Mouse (Mus musculus) adrenal gland, postnatal 4 days (tissue): Measurements from ENCODE around the gene Dus2. TPM values are rescaled to one million over a fixed set of nuclear protein-coding genes. Genes with fewer than 3 reads are reported as not detected.

Experiments used
- DNase-seq, 2 experiments: peaks; one replicate each; pipeline ENCODE4 v3.0.0; 2021 to 2022; ENCODE audit warnings: low spot score in 2 of 2, mixed read lengths in 2 of 2
- microRNA-seq: library from miRNA; unstranded; fragments of <30 nt; microRNA quantifications from one replicate; pipeline ENCODE4 v1.2.0, GENCODE M21; 2021
- total RNA-seq, 2 experiments: library from RNA; stranded (reverse); gene quantifications; 2 replicates each; pipeline ENCODE4 v1.2.3; 2021

The Dus2 gene
- total RNA-seq, 2 experiments from 2014 or later: 15.0 to 15.3 TPM

- DNase-seq: no peak
These were observed 83.5 kb downstream of the Dus2 start for GRCm38 (mm10) chr8:106074659-106075058.

DNA sequence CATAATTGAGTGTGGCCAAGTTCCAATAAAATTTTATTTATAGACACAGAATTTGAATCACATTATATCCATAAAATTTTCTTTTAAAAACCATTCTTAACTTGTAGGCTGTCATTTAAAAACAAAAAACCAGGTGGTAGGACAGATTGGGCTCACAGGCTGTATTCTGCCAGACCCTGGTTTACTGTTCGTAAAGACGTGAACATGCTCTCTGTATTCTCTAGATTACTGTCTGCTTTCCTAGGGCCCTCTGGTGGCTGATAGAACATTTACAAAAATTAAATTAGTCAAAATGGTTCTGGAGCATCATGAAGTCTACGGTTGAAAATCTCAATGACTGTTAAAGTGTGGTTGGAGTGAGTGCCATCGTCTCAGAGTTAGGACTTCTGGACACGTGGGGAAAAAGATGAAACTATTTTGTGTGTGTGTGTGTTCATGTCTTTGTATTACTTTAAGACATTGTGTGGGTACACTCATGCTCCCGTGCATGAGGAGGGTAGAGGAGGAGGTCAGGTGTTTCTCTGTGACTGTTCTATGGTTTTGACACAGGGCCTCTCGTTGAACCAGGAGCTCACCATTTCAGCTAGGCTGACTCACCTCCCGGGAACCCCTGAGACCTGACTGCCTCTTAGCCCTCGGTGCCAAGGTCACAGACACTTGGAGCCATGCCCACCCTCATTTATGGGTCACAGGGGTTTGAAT is 84.2 kb downstream of the Dus2 start:
- DNase-seq: no peak

DNA sequence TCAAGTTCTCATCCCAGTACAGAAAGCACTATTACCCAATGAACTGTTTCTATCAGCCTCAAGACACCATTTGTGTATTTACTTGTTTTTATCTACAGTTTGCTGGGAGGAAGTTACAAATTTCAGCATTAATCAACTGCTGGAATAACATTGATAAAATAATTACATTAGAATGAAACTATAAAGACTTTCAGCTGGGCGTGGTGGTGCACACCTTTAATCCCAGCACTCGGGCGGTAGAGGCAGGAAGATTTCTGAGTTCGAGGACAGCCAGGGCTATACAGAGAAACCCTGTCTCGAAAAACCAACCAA is 84.7 kb downstream of the Dus2 start:
- DNase-seq: no peak

DNA sequence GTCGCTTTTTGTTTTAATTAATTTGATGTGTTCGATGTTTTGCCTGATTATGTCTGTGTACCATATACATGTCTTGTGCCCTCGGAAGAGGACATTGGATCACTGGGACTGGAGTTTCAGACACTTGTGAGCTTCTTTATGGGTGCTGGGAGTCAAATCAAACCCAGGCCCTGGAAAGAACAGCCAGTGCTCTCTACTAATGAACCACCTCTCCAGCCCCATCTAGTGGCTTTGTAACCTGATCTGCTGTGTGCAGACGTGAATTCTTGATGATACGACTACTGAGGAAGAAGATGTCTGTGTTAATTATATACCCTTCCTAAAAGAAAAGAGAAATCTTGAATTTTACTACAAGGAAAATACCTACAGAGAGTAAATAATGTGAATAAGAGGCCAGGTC is 85.5 kb downstream of the Dus2 start:
- no peak for DNase-seq

DNA sequence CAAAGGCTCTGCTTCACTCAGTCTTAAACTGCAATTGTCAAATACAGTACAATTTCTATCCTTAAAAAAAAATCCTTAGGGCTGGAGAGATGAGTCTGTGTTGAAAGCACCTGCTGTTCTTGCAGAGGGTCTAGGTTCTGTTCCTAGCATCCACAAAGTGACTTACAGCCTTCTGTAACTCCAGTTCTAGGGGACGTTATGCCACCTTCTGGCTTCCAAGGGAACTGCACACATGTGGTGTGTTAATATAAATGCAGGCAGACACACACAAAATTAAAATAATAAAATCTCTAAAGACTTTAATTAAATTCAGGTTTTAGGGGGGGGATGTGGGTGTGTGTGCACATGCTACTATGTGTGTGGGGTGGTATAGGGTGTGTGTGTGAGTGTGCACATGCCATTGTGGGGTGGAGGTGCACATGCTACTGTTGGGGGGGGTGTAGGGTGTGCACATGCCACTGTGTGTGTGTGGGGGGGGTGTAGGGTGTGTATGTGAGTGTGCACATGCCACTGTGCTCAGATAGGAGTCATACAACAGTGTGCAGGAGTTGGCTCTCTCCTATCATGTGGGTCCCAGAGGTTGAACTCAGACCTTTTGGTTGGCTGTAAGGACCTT is 86.4 kb downstream of the Dus2 start:
- no peak for DNase-seq

DNA sequence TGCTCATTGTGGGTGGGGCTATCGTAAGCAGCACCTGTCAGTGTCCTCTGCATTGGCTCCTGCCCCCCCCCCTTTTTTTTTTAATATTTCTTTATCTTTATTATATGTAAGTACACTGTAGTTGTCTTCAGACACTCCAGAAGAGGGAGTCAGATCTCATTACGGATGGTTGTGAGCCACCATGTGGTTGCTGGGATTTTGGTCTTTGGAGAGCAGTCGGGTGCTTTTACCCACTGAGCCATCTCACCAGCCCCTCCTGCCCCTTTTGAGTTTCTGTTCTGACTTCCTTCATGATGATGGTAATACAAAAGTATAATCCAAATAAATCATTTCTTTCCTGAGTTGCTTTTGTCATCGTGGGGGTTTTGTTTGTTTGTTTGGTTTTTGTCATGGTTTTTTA is 111.2 kb downstream of the Dus2 start:
- no peak for DNase-seq

Small RNA genes within 50 kb of the gene (microRNA-seq; reads per million reads assigned to microRNA genes)
- not detected for gene Mir7074

Other genes with a start within 250 kb of the Dus2 start
- 10 to 100 TPM in 1 of 2 experiments, 1 to 10 TPM in 1; 8.3 to 11.6 TPM for gene Gfod2, start 232.7 kb upstream of the Dus2 start, total RNA-seq
- 10 to 100 TPM; 36.5 to 37.6 TPM for gene Ranbp10, start 164.0 kb upstream of the Dus2 start, total RNA-seq
- gene Tsnaxip1, start 163.6 kb upstream of the Dus2 start, total RNA-seq: not detected
- gene Cenpt, start 138.1 kb upstream of the Dus2 start, total RNA-seq: 10 to 100 TPM; 15.9 to 21.7 TPM
- gene Thap11, start 136.2 kb upstream of the Dus2 start, total RNA-seq: 10 to 100 TPM; 40.0 to 42.2 TPM
- gene Nutf2, start 130.8 kb upstream of the Dus2 start, total RNA-seq: 10 to 100 TPM; 53.1 to 57.4 TPM
- 10 to 100 TPM; 50.3 to 51.3 TPM for gene Edc4, start 110.5 kb upstream of the Dus2 start, total RNA-seq
- gene Nrn1l, start 97.8 kb upstream of the Dus2 start, total RNA-seq: under 1 TPM in 1 of 2 experiments, not detected in 1; 0.90 TPM
- 10 to 100 TPM; 44.3 to 48.7 TPM for gene Pskh1, start 90.9 kb upstream of the Dus2 start, total RNA-seq
- 10 to 100 TPM in 1 of 2 experiments, not detected in 1; 98.9 TPM for gene Ctrl, start 57.5 kb upstream of the Dus2 start, total RNA-seq
- gene Psmb10, start 52.9 kb upstream of the Dus2 start, total RNA-seq: 10 to 100 TPM; 76.8 to 84.8 TPM
- 10 to 100 TPM in 1 of 2 experiments, 1 to 10 TPM in 1; 2.1 to 33.5 TPM for gene Lcat, start 48.0 kb upstream of the Dus2 start, total RNA-seq
- 10 to 100 TPM; 30.9 to 40.2 TPM for gene Slc12a4, start 25.2 kb upstream of the Dus2 start, total RNA-seq
- not detected for gene Dpep3, start 11.9 kb upstream of the Dus2 start, total RNA-seq
- gene Dpep2nb, start 14.6 kb downstream of the Dus2 start, total RNA-seq: not detected
- gene Ddx28, start 20.5 kb downstream of the Dus2 start, total RNA-seq: 10 to 100 TPM; 15.4 to 16.2 TPM
- 10 to 100 TPM; 52.0 to 52.7 TPM for gene Nfatc3, start 67.5 kb downstream of the Dus2 start, total RNA-seq
- 1 to 10 TPM; 7.2 to 8.8 TPM for gene Esrp2, start 145.6 kb downstream of the Dus2 start, total RNA-seq
- gene Pla2g15, start 159.1 kb downstream of the Dus2 start, total RNA-seq: 10 to 100 TPM; 17.3 to 17.6 TPM
- 10 to 100 TPM; 21.0 to 25.3 TPM for gene Slc7a6, start 177.5 kb downstream of the Dus2 start, total RNA-seq
- gene Slc7a6os, start 219.6 kb downstream of the Dus2 start, total RNA-seq: 10 to 100 TPM; 34.1 to 38.0 TPM
- 10 to 100 TPM; 28.2 to 29.8 TPM for gene Prmt7, start 219.6 kb downstream of the Dus2 start, total RNA-seq